Mouse (Mus musculus): ENCODE measurements around the gene Magi2.

DNA sequence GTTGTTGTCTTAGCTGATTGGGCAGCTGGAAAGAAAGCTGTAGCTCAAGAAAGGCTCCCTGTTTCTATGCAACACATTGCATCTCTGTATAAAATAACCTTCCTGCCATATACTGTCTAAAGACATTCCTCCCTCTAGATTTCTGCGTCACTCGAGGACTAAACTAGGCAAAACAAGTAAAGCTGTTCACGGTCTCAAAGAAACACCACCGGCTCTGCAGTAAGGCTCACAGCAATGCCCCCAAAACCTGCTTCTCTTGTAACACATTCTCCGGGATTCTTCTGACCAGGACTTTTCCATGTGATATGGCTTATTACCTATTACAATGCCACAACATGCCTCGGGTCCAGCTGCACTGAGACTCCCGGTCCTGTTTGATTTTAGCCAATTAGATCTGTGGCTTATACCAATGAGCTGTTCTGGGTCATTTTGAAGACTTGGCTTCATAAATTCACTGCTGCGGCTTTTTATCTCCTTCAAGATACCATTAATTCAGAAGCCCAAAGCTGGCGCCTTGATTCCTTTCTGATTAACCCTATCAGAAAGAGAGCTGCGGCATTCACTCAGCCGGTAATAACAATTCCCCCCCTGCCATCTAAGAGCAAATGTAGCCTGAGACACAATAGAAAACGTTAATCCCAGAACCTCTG, 520.2 kb downstream of the Magi2 start:
- TF ChIP-seq POLR2A (IDR thresholded peaks at IDR 0.05; ENCODE audit: extremely low read depth, insufficient read depth, low read length) (0 out of 2 replicates have a peak, but pooled peaks have one; percentile 35), CTCF (IDR thresholded peaks at IDR 0.05; ENCODE audit: extremely low read depth, insufficient read depth, low read length) (no peak)
